9 mouse cellular contexts compared by ENCODE assay signal in genomic region chr5:114365043-114365752, GRCm38 (mm10). TPM values are rescaled to one million over a fixed set of nuclear protein-coding genes. Genes with fewer than 3 reads are reported as not detected.
DNase-seq lines count a peak whose midpoint lies in the region; ATAC-seq and TF ChIP-seq lines count a peak whose summit lies in the region.
"Had no signal": no experiment of that assay in that cellular context is flagged by ENCODE, and none has a peak within 500 bp of the region (broad histone marks: within the 10 kb centered on the region; RNA-seq: fewer than 3 reads in every experiment).

No protein-coding gene starts in this region.

- peaks cover 11 to 13% of the 10 kb centered on the region in 2 experiments for H3K4me1 ChIP-seq in MEL (ENCODE audit: control insufficient read depth in 1 of 2, insufficient read depth in 2 of 2, low read length in 2 of 2)
- H3K4me1 ChIP-seq in hindbrain, postnatal 0 days (ENCODE audit: insufficient read depth, low read length) = no peaks in the 10 kb centered on the region

- WGBS in hindbrain, postnatal 0 days = 89% methylated on average over 23 of the region's 23 CpGs

- H3K27me3 ChIP-seq in MEL (ENCODE audit: control insufficient read depth in 1 of 2, insufficient read depth in 2 of 2, low read length in 2 of 2) = no peaks in the 10 kb centered on the region
- H3K27me3 ChIP-seq in hindbrain, postnatal 0 days (ENCODE audit: insufficient read depth, low read length) = no peaks in the 10 kb centered on the region

- peak overlapping the region; percentile 59 for H3K27ac ChIP-seq in gastrocnemius, adult 2 months
- peak overlapping the region; percentile 67 for H3K27ac ChIP-seq in MEL (ENCODE audit: control insufficient read depth, low read depth, low read length)
- no peak overlapping the region for H3K27ac ChIP-seq in hindbrain, postnatal 0 days

- ATAC-seq in hindbrain, postnatal 0 days = no peak

- peaks cover 5 to 7% of the 10 kb centered on the region in 2 experiments; a peak in 3 of 4 replicates for H3K36me3 ChIP-seq in MEL (ENCODE audit: control insufficient read depth in 1 of 2, insufficient read depth in 2 of 2, low read length in 2 of 2)
- H3K36me3 ChIP-seq in hindbrain, postnatal 0 days (ENCODE audit: insufficient read depth, low read length) = peaks cover 69% of the 10 kb centered on the region

- H3K4me3 ChIP-seq in gastrocnemius, adult 2 months = no peak overlapping the region
- H3K4me3 ChIP-seq in MEL (ENCODE audit: control insufficient read depth in 1 of 2, insufficient read depth in 1 of 2, low read depth in 2 of 2, low read length in 2 of 2) = no peak overlapping the region; a peak in 1 of 4 replicates
- no peak overlapping the region for H3K4me3 ChIP-seq in hindbrain, postnatal 0 days (ENCODE audit: low read length)

- peak overlapping the region; percentile 26 for H3K9ac ChIP-seq in MEL (ENCODE audit: control insufficient read depth, low read depth, low read length, poor library complexity, severe bottlenecking)
- no peak overlapping the region for H3K9ac ChIP-seq in hindbrain, postnatal 0 days (replicated peaks; ENCODE audit: low read length)

- peak in 1 of 2 experiments; percentile 53; a peak in 1 of 4 replicates for TF ChIP-seq EP300 in MEL (IDR thresholded peaks at IDR 0.05; ENCODE audit: low read depth in 1 of 2, low read length in 2 of 2)

- no peaks in the 10 kb centered on the region for H3K79me2 ChIP-seq in MEL (ENCODE audit: control insufficient read depth, insufficient read depth, low read length, poor library complexity)

- peak; percentile 55 for DNase-seq in gastrocnemius, adult 2 months
- no peak for DNase-seq in gastrocnemius, postnatal 10 days
- DNase-seq in MEL (ENCODE audit: low read depth, low spot score) = peak; percentile 92
- DNase-seq in heart, postnatal 36 days = peak; percentile 35 to 59
- peak; percentile 83 for DNase-seq in lung, postnatal 10 days
- DNase-seq in cerebellum, adult 9-10 months = no peak
- DNase-seq in hindbrain, postnatal 0 days (ENCODE audit: low spot score) = no peak
- no peak for DNase-seq in thymus, postnatal 4 days
- DNase-seq: layer of hippocampus, adult 9-11 months had no signal

- TF ChIP-seq CTCF in gastrocnemius, adult 2 months (IDR thresholded peaks at IDR 0.05) = no peak
- no peak for TF ChIP-seq CTCF in MEL (IDR thresholded peaks at IDR 0.05 in 2 of 3, conservative IDR thresholded peaks at IDR 0.05 in 1 of 3; ENCODE audit: control insufficient read depth in 1 of 3, insufficient read depth in 1 of 3, low read depth in 2 of 3, low read length in 3 of 3, poor library complexity in 1 of 3, severe bottlenecking in 1 of 3)
- no peak for TF ChIP-seq CTCF in hindbrain, postnatal 0 days (IDR thresholded peaks at IDR 0.05; ENCODE audit: low read depth)

- H3K9me3 ChIP-seq in MEL (replicated peaks; ENCODE audit: insufficient read depth, low read length) = no peaks in the 10 kb centered on the region
- no peaks in the 10 kb centered on the region for H3K9me3 ChIP-seq in hindbrain, postnatal 0 days (ENCODE audit: low read length)

- no peak for TF ChIP-seq RAD21 in MEL (IDR thresholded peaks at IDR 0.05; ENCODE audit: low read depth, low read length)

- H3K4me2 ChIP-seq in hindbrain, postnatal 0 days (ENCODE audit: low read depth, low read length) = no peak overlapping the region

- intact Hi-C loops in gastrocnemius, adult 2 months (cut with DNase I) = no loop called here
- intact Hi-C loops in heart, postnatal 36 days (cut with DNase I) = no loop called here

- TF ChIP-seq POLR2A in MEL (IDR thresholded peaks at IDR 0.05; ENCODE audit: control insufficient read depth in 1 of 2, insufficient read depth in 1 of 2, low read depth in 1 of 2, low read length in 2 of 2, poor library complexity in 1 of 2) = no peak

TF ChIP-seq in MEL, 35 proteins besides CTCF, POLR2A, EP300 and RAD21:
- peak; percentile 62; the same call in 1 of the 2 replicates for TF ChIP-seq SIN3A (IDR thresholded peaks at IDR 0.05; ENCODE audit: low read length)
- TF ChIP-seq NRF1 (IDR thresholded peaks at IDR 0.05; ENCODE audit: insufficient read depth, low read depth, low read length, poor library complexity, severe bottlenecking) = peak; percentile 27; the same call in 1 of the 2 replicates
- TF ChIP-seq ETS1 (IDR thresholded peaks at IDR 0.05; ENCODE audit: low read depth, low read length) = 0 out of 2 replicates have a peak, but pooled peaks have one; percentile 20
- no peak for TF ChIP-seq USF1 (IDR thresholded peaks at IDR 0.05; ENCODE audit: low read depth, low read length)
- TF ChIP-seq HCFC1 (IDR thresholded peaks at IDR 0.05; ENCODE audit: low read depth, low read length) = 0 out of 2 replicates have a peak, but pooled peaks have one; percentile 23
- no peak for TF ChIP-seq E2F4 (IDR thresholded peaks at IDR 0.05; ENCODE audit: borderline replicate concordance, low read depth, low read length)
- peak; percentile 22; the same call in 1 of the 2 replicates for TF ChIP-seq TCF12 (IDR thresholded peaks at IDR 0.05; ENCODE audit: low read depth, low read length)
- peak; percentile 64; the same call in 1 of the 2 replicates for TF ChIP-seq MYB (IDR thresholded peaks at IDR 0.05; ENCODE audit: low read depth, low read length)
- peak; percentile 55 for TF ChIP-seq MXI1 (IDR thresholded peaks at IDR 0.05; ENCODE audit: low read depth, low read length)
- no peak for TF ChIP-seq ZKSCAN1 (IDR thresholded peaks at IDR 0.05; ENCODE audit: low read depth, low read length)

RNA-seq across cellular contexts. Expression of gene Kctd10, which starts 15.1 kb away (rescaled TPM):
- total RNA-seq in gastrocnemius, adult 2 months (2021) = 10 to 100 TPM; 16.8 to 21.1 TPM
- 10 to 100 TPM; 28.3 to 30.8 TPM for total RNA-seq in gastrocnemius, postnatal 10 days (2021)
- total RNA-seq in MEL (2012; rRNA removed) = 41.9 and 47.8 TPM in 2 replicates
- polyA plus RNA-seq in MEL (2012; ENCODE audit: insufficient read depth in 1 of 2, insufficient read length in 2 of 2, low read depth in 1 of 2, low replicate concordance in 2 of 2, missing spikeins in 1 of 2) = 10 to 100 TPM in 1 of 2 experiments, not detected in 1; 42.2 TPM
- 10 to 100 TPM; 49.4 to 51.4 TPM for total RNA-seq in heart, postnatal 36 days (2021)
- 43.2 and 43.8 TPM in 2 replicates for total RNA-seq in hindbrain, postnatal 0 days (2014; rRNA removed)
- 47.5 and 48.0 TPM in 2 replicates for polyA plus RNA-seq in hindbrain, postnatal 0 days (2015; fragmentation: Nextera tagmentation; extraction: Ambion mirVana)

RNA-seq across cellular contexts. Expression of gene Ube3b, which starts 15.2 kb away (rescaled TPM):
- 100 to 1,000 TPM; 116 to 120 TPM for total RNA-seq in gastrocnemius, adult 2 months (2021)
- 10 to 100 TPM; 52.3 to 55.6 TPM for total RNA-seq in gastrocnemius, postnatal 10 days (2021)
- 19.8 and 21.8 TPM in 2 replicates for total RNA-seq in MEL (2012; rRNA removed)
- polyA plus RNA-seq in MEL (2012; ENCODE audit: insufficient read depth in 1 of 2, insufficient read length in 2 of 2, low read depth in 1 of 2, low replicate concordance in 2 of 2, missing spikeins in 1 of 2) = 100 to 1,000 TPM in 1 of 2 experiments, 10 to 100 TPM in 1; 45.4 to 150 TPM
- 10 to 100 TPM; 82.8 to 96.4 TPM for total RNA-seq in heart, postnatal 36 days (2021)
- 67.5 and 69.9 TPM in 2 replicates for total RNA-seq in hindbrain, postnatal 0 days (2014; rRNA removed)
- 31.1 and 31.4 TPM in 2 replicates for polyA plus RNA-seq in hindbrain, postnatal 0 days (2015; fragmentation: Nextera tagmentation; extraction: Ambion mirVana)

Comparison
In these comparisons a context has a peak if more than half of its experiments do, and no peak if none do; other contexts are left out.
1. DNase-seq: peak in gastrocnemius, adult 2 months (single experiment), MEL (single experiment), heart, postnatal 36 days (2 of 2) and lung, postnatal 10 days (single experiment); none in gastrocnemius, postnatal 10 days (single experiment), cerebellum, adult 9-10 months (single experiment), hindbrain, postnatal 0 days (single experiment) and thymus, postnatal 4 days (single experiment).